Mouse (Mus musculus): ENCODE results near the gene Grb14. TPM values are rescaled to one million over a fixed set of nuclear protein-coding genes. Genes with fewer than 3 reads are reported as not detected.

The Grb14 gene
- polyA plus RNA-seq, 1 experiment from 2014 or later, result 8.8 TPM

DNA sequence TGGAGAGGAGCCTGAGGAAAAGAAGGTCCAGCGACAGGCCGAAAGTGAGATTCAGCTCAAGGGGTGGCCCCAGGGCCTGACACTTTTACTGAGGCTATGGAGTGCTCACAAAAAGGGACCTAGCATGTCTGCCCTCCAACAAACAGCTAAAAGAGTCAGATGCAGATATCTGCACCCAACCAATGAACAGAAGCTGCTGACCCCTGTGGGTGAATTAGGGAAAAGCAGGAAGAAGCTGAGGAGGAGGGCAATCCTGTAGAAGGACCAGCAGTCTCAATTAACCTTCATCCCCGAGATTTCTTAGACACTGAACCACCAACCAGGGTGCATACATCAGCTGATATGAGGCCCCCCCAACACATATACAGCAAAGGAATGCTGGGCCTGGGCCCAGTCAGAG is 77.3 kb downstream of the Grb14 start:
- no peak overlapping the region for H3K27ac ChIP-seq (ENCODE audit: low read depth, low read length)
- no peaks in the 10 kb centered on the region for H3K9me3 ChIP-seq (ENCODE audit: control insufficient read depth, low read length)
- H3K27me3 ChIP-seq (ENCODE audit: control insufficient read depth, insufficient read depth, low read length), result no peaks in the 10 kb centered on the region
- WGBS, result 74% methylated on average over 3 of the region's 3 CpGs
- H3K4me3 ChIP-seq (ENCODE audit: low read depth, low read length), result no peak overlapping the region
- H3K4me1 ChIP-seq (ENCODE audit: control insufficient read depth, insufficient read depth, low read length), result no peaks in the 10 kb centered on the region
- no peak for DNase-seq (ENCODE audit: low spot score)
- ATAC-seq (ENCODE audit: insufficient read depth, low FRiP score, low TSS enrichment), result no peak
- no peak overlapping the region for H3K4me2 ChIP-seq (ENCODE audit: low read depth)
- no peaks in the 10 kb centered on the region for H3K36me3 ChIP-seq (ENCODE audit: control insufficient read depth, insufficient read depth, low read length)
- no peak overlapping the region for H3K9ac ChIP-seq (ENCODE audit: low read length)

DNA sequence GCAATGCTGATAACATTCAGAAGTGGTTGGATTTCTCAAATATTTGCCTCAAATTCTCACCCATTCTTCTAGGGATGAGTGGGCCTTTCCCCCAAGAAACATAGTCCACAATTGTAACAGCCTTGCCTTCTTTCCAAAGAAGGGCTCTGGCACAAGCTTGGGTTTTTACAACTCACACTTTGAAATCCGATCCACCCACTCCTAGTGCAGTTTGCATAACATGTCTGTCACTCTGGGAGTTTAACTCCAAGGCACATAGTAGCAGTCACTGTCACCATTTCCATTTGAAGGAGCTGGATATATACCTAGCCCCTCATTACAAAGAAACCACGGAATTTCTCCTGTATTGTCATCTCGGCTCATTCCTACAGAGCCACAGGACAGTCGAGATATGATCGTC is 103.9 kb downstream of the Grb14 start:
- H3K4me2 ChIP-seq (ENCODE audit: low read depth), result no peak overlapping the region
- H3K4me3 ChIP-seq (ENCODE audit: low read depth, low read length), result no peak overlapping the region
- no peaks in the 10 kb centered on the region for H3K4me1 ChIP-seq (ENCODE audit: control insufficient read depth, insufficient read depth, low read length)
- H3K36me3 ChIP-seq (ENCODE audit: control insufficient read depth, insufficient read depth, low read length), result no peaks in the 10 kb centered on the region
- ATAC-seq (ENCODE audit: insufficient read depth, low FRiP score, low TSS enrichment), result no peak
- no peak overlapping the region for H3K27ac ChIP-seq (ENCODE audit: low read depth, low read length)
- WGBS, result 43% methylated on average over 5 of the region's 5 CpGs
- H3K27me3 ChIP-seq (ENCODE audit: control insufficient read depth, insufficient read depth, low read length), result no peaks in the 10 kb centered on the region
- no peak overlapping the region for H3K9ac ChIP-seq (ENCODE audit: low read length)
- DNase-seq (ENCODE audit: low spot score), result no peak
- no peaks in the 10 kb centered on the region for H3K9me3 ChIP-seq (ENCODE audit: control insufficient read depth, low read length)

DNA sequence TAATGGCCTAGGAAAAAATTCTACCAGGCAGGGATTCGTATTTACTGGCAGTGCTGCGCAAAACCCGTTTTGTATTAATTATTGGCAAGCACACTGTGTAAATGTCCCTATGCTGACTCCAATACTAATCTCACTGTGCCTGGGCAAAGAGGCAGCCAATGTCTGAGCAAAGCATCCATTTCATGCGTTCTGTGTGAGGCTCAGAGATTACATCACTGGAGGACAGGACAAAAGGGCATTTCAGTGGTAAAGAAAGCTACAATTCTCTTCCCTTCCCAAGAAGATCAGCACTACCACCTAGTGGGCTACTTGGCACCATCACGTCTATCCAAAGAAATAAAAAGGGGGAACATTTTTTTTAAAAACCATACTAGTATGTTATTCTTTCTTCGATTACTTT is 109.3 kb downstream of the Grb14 start:
- H3K36me3 ChIP-seq (ENCODE audit: control insufficient read depth, insufficient read depth, low read length), result no peaks in the 10 kb centered on the region
- H3K27ac ChIP-seq (ENCODE audit: low read depth, low read length), result no peak overlapping the region
- 63% methylated on average over 6 of the region's 6 CpGs for WGBS
- no peaks in the 10 kb centered on the region for H3K4me1 ChIP-seq (ENCODE audit: control insufficient read depth, insufficient read depth, low read length)
- H3K9ac ChIP-seq (ENCODE audit: low read length), result no peak overlapping the region
- H3K4me2 ChIP-seq (ENCODE audit: low read depth), result no peak overlapping the region
- peak; percentile 85 for ATAC-seq (ENCODE audit: insufficient read depth, low FRiP score, low TSS enrichment)
- H3K9me3 ChIP-seq (ENCODE audit: control insufficient read depth, low read length), result no peaks in the 10 kb centered on the region
- DNase-seq (ENCODE audit: low spot score), result peak; percentile 26
- H3K27me3 ChIP-seq (ENCODE audit: control insufficient read depth, insufficient read depth, low read length), result no peaks in the 10 kb centered on the region
- H3K4me3 ChIP-seq (ENCODE audit: low read depth, low read length), result no peak overlapping the region

DNA sequence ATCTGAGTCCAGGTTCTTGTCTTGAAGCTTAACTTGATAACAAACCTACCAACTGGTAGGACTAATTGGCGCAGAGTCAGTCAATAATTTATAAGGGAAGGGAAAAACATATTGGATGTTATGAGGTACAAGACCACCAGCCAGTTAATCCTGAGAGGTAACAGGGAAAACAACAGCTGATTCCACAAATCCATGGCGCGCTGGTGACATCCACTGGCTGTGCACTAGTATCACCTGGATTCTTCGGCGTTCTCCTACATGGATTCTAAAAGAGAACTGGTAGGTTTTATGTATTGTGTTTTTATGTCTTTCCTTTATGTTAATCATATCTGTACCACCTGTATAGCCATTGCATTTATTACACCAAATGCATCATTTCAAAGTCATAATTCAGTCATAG is 119.9 kb downstream of the Grb14 start:
- Histone ChIP-seq H3K9me3 (ENCODE audit: control insufficient read depth, low read length) (no peaks in the 10 kb centered on the region), H3K27ac (ENCODE audit: low read depth, low read length) (no peak overlapping the region), H3K4me1 (ENCODE audit: control insufficient read depth, insufficient read depth, low read length) (no peaks in the 10 kb centered on the region), H3K9ac (ENCODE audit: low read length) (no peak overlapping the region), H3K4me3 (ENCODE audit: low read depth, low read length) (no peak overlapping the region), H3K36me3 (ENCODE audit: control insufficient read depth, insufficient read depth, low read length) (no peaks in the 10 kb centered on the region), H3K27me3 (ENCODE audit: control insufficient read depth, insufficient read depth, low read length) (no peaks in the 10 kb centered on the region), H3K4me2 (ENCODE audit: low read depth) (no peak overlapping the region)
- peak; percentile 16 for DNase-seq (ENCODE audit: low spot score)
- 81% methylated on average over 5 of the region's 5 CpGs for WGBS
- ATAC-seq (ENCODE audit: insufficient read depth, low FRiP score, low TSS enrichment), result no peak

DNA sequence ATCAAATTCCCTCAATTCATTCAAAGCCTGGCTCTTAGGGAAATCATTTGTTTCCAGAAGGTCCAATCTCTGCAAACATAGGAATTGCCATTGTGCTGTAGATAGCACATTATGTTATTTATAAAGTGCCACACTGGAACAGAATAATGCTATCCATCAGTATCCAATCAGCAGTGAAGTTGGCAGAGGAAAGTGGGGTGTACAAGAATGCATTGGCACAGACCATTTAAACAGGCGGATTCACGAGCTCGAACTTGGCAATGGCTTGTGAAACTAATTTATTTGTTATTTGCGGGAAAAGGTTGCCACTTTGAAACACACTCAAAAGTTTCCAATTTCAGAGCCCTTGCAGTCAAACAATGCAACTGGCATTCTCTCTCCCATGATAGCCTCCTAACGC is 126.9 kb downstream of the Grb14 start:
- no peak overlapping the region for H3K4me3 ChIP-seq (ENCODE audit: low read depth, low read length)
- H3K9ac ChIP-seq (ENCODE audit: low read length), result no peak overlapping the region
- H3K27me3 ChIP-seq (ENCODE audit: control insufficient read depth, insufficient read depth, low read length), result no peaks in the 10 kb centered on the region
- H3K9me3 ChIP-seq (ENCODE audit: control insufficient read depth, low read length), result no peaks in the 10 kb centered on the region
- no peaks in the 10 kb centered on the region for H3K4me1 ChIP-seq (ENCODE audit: control insufficient read depth, insufficient read depth, low read length)
- no peak overlapping the region for H3K27ac ChIP-seq (ENCODE audit: low read depth, low read length)
- no peak for ATAC-seq (ENCODE audit: insufficient read depth, low FRiP score, low TSS enrichment)
- DNase-seq (ENCODE audit: low spot score), result no peak
- no peaks in the 10 kb centered on the region for H3K36me3 ChIP-seq (ENCODE audit: control insufficient read depth, insufficient read depth, low read length)
- no peak overlapping the region for H3K4me2 ChIP-seq (ENCODE audit: low read depth)
- 87% methylated on average over 5 of the region's 5 CpGs for WGBS

DNA sequence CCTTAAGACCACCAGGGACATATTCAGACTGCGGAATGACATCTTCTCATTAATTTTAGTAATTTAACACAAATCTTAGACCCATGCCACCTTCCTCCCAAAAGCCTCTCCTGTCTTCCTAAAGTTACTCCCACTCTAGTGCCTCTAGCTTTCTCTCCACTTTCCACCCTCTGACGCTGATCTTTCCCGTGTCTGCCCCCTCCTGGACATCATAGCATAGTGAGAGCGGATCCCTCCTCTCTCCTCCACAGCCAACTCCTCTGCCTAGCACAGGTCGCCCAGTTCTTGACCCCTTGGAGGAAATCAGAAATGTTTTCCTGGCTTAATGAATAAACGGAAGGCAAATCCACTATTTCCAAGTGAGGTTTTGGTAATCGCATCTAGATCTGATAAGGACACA is 131.6 kb downstream of the Grb14 start:
- WGBS, result 63% methylated on average over 7 of the region's 7 CpGs
- no peaks in the 10 kb centered on the region for H3K36me3 ChIP-seq (ENCODE audit: control insufficient read depth, insufficient read depth, low read length)
- H3K9ac ChIP-seq (ENCODE audit: low read length), result no peak overlapping the region
- H3K27ac ChIP-seq (ENCODE audit: low read depth, low read length), result no peak overlapping the region
- H3K4me2 ChIP-seq (ENCODE audit: low read depth), result no peak overlapping the region
- H3K9me3 ChIP-seq (ENCODE audit: control insufficient read depth, low read length), result no peaks in the 10 kb centered on the region
- no peak overlapping the region for H3K4me3 ChIP-seq (ENCODE audit: low read depth, low read length)
- ATAC-seq (ENCODE audit: insufficient read depth, low FRiP score, low TSS enrichment) (no peak), DNase-seq (ENCODE audit: low spot score) (no peak)
- no peaks in the 10 kb centered on the region for H3K4me1 ChIP-seq (ENCODE audit: control insufficient read depth, insufficient read depth, low read length)
- no peaks in the 10 kb centered on the region for H3K27me3 ChIP-seq (ENCODE audit: control insufficient read depth, insufficient read depth, low read length)

DNA sequence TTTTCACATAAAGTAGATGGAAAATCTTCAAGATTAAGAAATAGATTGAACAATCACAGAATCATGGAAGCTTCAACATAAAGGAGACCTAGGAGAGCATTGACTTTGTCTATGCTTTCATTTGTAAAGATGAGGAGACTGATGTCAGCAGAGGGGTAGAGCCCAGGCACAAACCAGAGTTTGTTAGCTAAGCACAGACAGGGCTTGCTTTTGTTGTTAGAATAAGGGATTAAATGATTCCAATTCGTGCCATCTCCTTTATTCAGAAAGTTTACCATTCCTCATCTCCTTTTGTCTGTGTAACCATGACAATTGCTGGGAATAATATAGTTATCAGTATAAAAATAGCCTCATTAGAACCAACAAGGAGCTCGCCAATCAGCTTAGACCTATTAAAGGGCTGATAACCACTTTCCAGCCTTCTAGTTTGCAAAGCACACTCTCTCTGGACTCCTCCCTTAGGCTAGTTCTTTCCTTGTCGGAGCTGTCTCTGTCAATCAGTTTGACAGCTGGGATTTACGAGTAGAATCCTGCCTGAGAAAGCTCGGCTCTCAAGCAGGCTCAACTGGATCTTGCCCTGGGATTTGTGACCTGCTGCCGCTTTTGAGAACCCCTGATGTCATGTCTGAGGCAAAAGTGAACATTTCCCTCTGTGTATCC is 137.6 kb downstream of the Grb14 start:
- no peak overlapping the region for H3K9ac ChIP-seq (ENCODE audit: low read length)
- no peak overlapping the region for H3K4me2 ChIP-seq (ENCODE audit: low read depth)
- no peaks in the 10 kb centered on the region for H3K36me3 ChIP-seq (ENCODE audit: control insufficient read depth, insufficient read depth, low read length)
- H3K9me3 ChIP-seq (ENCODE audit: control insufficient read depth, low read length), result no peaks in the 10 kb centered on the region
- 42% methylated on average over 6 of the region's 6 CpGs for WGBS
- no peaks in the 10 kb centered on the region for H3K4me1 ChIP-seq (ENCODE audit: control insufficient read depth, insufficient read depth, low read length)
- ATAC-seq (ENCODE audit: insufficient read depth, low FRiP score, low TSS enrichment) (no peak), DNase-seq (ENCODE audit: low spot score) (no peak)
- no peaks in the 10 kb centered on the region for H3K27me3 ChIP-seq (ENCODE audit: control insufficient read depth, insufficient read depth, low read length)
- H3K27ac ChIP-seq (ENCODE audit: low read depth, low read length), result no peak overlapping the region
- no peak overlapping the region for H3K4me3 ChIP-seq (ENCODE audit: low read depth, low read length)

DNA sequence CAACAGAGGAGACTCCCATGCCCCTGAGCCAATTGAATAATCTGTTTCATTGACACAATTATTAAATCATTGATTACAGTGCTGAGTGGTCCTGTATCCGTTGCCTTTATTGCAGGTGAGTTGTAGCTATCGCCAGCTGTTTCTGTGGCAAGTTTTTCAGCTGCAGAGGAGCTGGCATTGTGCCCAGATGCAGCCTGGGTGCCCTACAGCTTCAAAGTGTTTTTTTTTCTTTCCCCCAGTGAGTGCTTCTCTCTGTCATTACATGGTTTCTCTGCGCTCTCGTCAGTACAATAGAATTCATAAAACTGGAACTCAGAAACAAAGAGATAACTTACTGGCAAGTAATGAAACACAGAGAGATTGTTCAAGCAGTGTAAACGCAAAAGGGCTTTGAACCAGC is 139.1 kb downstream of the Grb14 start:
- no peak for DNase-seq (ENCODE audit: low spot score)
- no peak overlapping the region for H3K9ac ChIP-seq (ENCODE audit: low read length)
- 61% methylated on average over 5 of the region's 5 CpGs for WGBS
- no peak overlapping the region for H3K4me3 ChIP-seq (ENCODE audit: low read depth, low read length)
- no peaks in the 10 kb centered on the region for H3K4me1 ChIP-seq (ENCODE audit: control insufficient read depth, insufficient read depth, low read length)
- no peaks in the 10 kb centered on the region for H3K27me3 ChIP-seq (ENCODE audit: control insufficient read depth, insufficient read depth, low read length)
- H3K4me2 ChIP-seq (ENCODE audit: low read depth), result no peak overlapping the region
- H3K36me3 ChIP-seq (ENCODE audit: control insufficient read depth, insufficient read depth, low read length), result no peaks in the 10 kb centered on the region
- H3K27ac ChIP-seq (ENCODE audit: low read depth, low read length), result no peak overlapping the region
- no peak for ATAC-seq (ENCODE audit: insufficient read depth, low FRiP score, low TSS enrichment)
- no peaks in the 10 kb centered on the region for H3K9me3 ChIP-seq (ENCODE audit: control insufficient read depth, low read length)

DNA sequence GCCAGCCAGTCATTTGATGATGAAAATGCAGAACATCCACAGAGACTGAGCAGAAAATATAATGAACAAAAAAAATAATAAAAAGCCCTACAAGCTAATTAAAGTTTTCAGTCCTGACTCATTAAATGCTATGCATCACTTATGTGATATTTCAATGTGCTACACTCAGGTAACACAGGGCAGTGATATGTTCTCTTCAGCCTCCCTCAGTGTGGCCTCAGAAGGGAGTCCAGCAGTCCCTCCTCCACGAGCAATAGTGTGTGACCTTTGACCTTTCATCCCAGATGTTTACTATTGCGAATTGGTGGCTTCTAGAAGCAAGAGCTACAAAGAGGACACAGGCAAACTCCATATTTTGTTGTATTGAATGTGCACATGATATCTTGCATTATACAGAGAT is 146.5 kb downstream of the Grb14 start:
- Histone ChIP-seq H3K4me2 (ENCODE audit: low read depth) (no peak overlapping the region), H3K9ac (ENCODE audit: low read length) (no peak overlapping the region), H3K27ac (ENCODE audit: low read depth, low read length) (no peak overlapping the region), H3K4me3 (ENCODE audit: low read depth, low read length) (no peak overlapping the region), H3K9me3 (ENCODE audit: control insufficient read depth, low read length) (no peaks in the 10 kb centered on the region), H3K27me3 (ENCODE audit: control insufficient read depth, insufficient read depth, low read length) (no peaks in the 10 kb centered on the region), H3K36me3 (ENCODE audit: control insufficient read depth, insufficient read depth, low read length) (no peaks in the 10 kb centered on the region), H3K4me1 (ENCODE audit: control insufficient read depth, insufficient read depth, low read length) (no peaks in the 10 kb centered on the region)
- DNase-seq (ENCODE audit: low spot score) (no peak), ATAC-seq (ENCODE audit: insufficient read depth, low FRiP score, low TSS enrichment) (no peak)
- 40% methylated on average over 2 of the region's 2 CpGs for WGBS
